Mouse (Mus musculus): ENCODE results near the gene Dppa2.

The Dppa2 gene

DNA sequence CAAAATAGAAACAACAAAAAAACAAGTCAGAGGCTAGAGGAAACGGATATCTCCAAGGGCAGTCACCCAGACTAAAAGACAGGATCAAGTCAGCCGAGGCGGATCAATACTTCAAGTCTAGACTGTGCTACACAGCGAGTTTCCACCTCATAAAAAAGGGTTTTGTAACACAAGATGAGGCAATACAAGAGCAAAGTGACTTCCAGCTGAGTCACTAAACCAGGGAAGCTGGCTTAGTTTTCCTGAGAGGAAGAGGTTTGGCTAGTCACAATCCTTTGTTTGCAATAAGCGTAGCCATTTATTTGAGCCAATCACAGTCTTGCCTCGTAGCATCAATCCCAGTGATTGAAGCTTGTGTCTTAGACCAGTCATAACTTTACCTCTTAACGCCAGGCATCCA lies at the start of gene Dppa2:
Dppa2 (plus strand) TSS at position 400 of the 400 bp plus-strand sequence.
- DNase-seq (ENCODE audit: low read depth, low spot score), result peak; percentile 98

DNA sequence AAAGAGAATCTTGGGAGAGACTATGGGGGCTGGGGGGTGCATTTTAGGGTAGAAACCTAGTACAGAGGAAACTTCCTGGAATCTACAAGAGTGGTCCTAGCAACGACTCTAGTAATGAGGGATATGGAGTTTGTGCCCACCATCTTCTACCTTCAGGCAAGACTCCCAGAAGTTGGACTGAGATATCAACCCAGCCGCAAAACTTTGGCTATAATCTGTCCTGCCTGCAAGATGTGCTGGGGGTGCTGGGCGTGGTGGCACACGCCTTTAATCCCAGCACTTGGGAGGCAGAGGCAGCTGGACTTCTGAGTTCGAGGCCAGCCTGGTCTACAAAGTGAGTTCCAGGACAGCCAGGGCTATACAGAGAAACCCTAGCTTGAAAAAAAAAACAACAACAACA lies 49.1 kb upstream of the Dppa2 start:
- no peak for DNase-seq (ENCODE audit: low read depth, low spot score)

DNA sequence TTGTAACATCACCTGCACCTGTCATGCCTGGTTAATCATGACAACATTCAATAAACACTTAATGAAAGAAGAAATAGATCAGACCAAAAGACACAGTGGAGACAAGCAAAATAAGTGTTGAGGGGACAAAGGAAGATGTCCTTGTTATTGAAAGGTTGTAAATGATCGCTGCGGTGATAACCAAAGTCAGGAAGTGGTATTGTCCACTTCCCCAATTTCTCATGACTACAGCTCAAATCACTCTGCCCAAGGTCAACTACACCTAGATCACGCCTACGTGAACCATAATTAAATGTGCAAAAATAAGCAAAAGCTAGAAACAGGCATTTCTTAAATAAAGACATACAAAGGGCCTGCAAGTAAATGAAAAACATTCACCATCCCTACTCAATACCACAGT lies 44.2 kb upstream of the Dppa2 start:
- no peak for DNase-seq (ENCODE audit: low read depth, low spot score)

DNA sequence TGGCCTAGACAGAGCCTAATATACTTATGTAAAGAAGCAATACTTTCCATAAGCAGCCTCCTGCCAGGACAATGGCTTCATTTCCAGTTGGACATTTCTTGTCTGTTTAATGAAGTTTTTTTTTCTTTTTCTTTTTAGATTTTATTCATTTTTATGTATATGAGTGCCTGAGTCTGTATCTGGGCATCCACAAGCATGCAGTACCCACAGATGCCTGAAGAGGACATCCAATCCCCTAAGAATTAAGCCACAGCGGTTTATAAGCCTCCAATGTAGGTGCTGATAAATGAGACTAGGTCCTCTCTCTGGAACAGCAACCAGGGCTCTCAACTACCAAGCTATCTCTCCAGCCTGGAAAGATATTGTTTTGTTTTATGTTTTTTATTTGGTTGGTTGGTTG lies 40.8 kb upstream of the Dppa2 start:
- DNase-seq (ENCODE audit: low read depth, low spot score), result peak; percentile 44

DNA sequence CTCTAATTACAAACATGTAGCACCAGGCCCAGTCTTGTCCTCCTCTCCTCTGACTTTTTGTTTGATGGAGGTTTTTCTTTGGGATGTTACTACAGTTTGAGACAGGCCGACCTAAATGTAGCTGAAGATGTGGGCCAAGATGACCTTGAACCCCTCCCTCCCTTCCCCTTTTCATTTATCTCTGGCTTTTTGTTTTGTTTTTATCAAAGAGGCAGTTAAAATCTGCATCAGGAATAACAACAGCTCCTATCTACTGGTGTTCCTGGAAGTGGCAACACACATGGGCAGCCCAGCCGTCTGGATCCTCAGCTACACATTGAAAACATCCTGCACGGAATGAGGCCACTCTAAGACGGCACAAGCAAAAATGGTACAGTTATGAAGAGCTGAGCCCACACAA lies 37.9 kb upstream of the Dppa2 start:
- no peak for DNase-seq (ENCODE audit: low read depth, low spot score)

DNA sequence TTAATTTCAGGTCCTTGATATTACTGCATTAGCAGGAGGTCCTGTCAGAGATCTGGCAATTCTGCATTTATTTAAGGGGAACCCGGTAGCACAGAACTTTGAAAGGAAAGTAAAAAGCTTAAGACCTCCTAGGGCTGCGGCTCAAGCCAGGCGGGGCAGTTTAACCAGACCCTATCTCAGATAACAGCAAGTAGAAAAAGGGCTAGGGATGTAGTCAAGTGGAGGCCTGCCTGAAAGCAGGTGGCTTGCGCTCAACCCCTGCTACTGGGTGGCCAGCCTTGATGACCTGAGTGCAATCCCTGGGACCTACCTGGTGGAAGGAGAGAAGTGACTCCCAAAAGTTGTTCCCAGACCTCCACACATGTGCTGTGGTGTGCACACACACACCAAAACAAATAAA lies 26.8 kb upstream of the Dppa2 start:
- no peak for DNase-seq (ENCODE audit: low read depth, low spot score)

DNA sequence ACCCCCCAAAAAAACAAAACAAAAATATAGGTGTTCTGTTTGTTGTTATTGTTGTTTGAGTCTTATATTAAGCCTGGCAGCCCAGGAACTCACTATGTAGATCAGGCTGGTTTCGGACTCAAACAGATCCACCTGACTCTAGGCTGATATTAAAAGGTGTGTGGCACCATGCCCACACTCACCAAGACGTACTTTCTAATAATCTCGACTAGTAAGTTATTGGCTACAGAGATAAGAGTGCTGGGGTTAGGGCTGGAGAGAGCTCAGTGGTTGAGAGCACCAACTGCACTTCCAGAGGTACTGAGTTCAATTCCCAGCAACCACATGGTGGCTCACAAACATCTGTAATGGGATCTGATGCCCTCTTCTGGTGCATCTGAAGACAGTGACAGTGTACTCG lies 22.8 kb upstream of the Dppa2 start:
- no peak for DNase-seq (ENCODE audit: low read depth, low spot score)

DNA sequence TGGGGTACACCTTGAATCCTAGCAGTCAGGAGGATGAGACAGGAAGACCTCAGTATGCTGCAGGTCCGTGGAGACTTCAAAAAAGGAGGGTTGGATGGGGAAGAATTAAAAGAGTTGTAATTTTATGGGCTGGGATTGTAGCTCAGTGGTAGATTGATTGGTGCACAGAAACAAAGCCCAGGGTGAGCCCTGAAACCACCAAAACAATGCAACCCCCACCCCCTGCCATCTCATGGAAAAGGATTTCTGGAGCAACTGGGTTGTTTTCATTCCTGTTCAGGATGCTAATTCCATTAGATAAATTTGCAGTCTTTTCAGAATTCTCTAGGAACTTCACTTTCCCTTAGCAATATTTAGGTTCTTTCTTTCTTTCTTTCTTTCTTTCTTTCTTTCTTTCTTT lies 20.9 kb upstream of the Dppa2 start:
- DNase-seq (ENCODE audit: low read depth, low spot score), result peak; percentile 92

DNA sequence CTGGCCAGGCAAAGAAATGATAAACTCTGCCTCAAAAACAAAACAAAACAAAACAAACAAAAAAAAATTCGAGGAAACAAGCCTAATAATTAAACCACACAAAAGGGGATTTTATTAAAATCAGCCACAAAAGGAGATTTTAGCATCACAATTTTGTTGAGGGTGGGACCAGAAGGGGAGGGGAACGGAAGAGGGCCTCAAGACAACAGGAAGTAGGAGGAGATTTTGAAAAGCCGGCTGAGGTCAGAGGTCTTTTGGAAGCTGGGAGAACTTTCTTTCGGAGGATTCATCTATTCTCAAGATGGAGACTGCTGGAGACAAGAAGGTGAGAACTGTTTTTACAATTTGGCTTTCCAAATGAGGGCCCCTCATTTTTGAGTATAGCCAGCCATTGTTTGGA lies 20.2 kb upstream of the Dppa2 start, which contains the start of gene Dppa4:
Dppa4 (plus strand) TSS at position 217 of the 400 bp plus-strand sequence.
- DNase-seq (ENCODE audit: low read depth, low spot score), result peak; percentile 93

DNA sequence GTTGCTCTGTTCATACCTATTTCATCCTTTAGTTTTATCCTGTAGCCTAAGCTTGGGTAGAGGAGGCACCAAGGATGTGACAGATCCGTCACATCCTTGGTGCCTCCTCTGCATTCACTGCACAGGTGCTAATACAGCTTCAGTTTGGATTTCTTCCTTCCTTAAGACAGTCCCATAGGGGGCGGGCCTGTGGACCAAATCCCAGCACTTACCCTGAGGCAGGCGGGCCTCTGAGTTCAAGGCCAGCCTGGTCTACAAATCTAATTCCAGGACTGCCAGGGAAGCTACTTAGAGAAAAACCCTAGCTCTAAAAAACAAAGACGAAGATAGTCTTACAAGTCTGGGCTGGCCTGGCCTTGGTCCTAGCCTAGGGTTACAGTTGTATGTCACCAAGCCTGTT lies 18.2 kb upstream of the Dppa2 start:
- DNase-seq (ENCODE audit: low read depth, low spot score), result peak; percentile 50

DNA sequence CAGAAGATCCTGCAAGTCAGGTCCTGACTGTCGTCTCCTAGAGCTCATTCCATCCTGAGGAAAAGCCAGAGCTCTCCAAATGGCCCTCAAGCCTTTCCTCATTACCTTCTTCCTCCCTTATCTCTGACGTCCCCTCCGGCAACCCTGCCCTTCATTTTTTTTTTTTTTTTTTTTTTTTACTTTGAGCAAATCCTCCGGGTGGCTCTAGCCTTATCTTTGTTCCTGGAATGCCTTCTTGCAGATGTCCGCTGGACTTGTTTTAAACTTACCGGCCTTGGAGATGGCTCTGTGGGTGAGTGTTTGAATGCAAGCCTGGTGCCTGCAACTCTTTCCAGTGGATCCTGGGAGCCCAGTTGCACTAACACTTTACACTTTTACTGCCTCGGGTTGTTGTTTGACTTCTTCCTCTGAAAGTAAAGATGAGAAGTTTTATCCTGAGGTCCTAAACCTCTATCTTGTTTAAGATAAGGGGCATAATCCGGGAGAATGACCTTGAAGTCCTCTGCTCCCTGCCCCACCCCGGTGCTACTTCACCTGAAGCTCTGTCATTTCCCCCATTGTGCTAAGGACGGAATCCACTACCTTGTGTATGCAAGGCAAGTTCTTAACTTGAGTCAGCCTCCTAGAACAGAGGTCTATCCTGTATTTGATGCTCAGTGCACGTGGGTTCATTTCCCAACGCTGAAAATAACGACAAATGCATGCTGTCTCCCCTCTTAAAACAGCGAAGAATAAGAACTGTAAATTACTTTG lies 6.1 kb upstream of the Dppa2 start:
- DNase-seq (ENCODE audit: low read depth, low spot score), result no peak

DNA sequence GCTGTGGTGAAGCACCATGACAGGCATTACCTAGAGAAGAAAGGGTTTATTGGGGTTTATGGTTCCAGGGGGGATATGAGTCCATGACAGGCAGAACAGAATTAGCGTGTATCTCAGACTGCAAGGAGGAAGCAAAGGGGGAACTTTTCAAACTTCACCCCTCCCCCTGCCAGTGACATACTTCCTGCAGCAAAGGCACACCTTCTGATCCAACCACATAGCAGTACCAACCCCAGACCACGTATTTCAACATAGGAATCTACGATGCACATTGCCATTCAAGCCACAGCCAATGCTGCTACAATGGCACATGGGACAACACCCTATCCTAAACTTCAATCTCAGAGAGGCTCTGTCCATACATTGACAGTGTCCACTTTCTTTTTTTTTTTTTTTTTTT lies 3.8 kb upstream of the Dppa2 start:
- DNase-seq (ENCODE audit: low read depth, low spot score), result no peak

DNA sequence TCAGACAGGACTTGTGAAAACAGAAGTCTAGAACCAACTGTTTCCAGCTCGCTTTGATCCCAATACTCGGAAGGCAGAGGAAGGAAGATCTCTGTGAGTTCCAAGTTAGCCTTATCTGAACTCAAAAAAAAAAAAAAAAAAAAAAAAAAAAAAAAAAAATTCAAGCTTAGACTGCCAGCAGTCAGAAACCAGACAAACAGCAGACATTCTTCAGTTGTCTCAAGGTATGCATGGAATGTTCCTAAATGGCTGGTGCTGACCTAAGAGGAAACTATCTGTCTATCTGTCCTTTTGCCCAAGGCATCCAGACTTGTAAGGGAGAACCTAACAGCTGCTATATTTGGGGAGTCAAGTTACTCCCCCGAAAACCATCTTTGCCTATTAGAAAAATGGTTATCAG lies 275 bp downstream of the Dppa2 start:
- peak; percentile 79 for DNase-seq (ENCODE audit: low read depth, low spot score)

DNA sequence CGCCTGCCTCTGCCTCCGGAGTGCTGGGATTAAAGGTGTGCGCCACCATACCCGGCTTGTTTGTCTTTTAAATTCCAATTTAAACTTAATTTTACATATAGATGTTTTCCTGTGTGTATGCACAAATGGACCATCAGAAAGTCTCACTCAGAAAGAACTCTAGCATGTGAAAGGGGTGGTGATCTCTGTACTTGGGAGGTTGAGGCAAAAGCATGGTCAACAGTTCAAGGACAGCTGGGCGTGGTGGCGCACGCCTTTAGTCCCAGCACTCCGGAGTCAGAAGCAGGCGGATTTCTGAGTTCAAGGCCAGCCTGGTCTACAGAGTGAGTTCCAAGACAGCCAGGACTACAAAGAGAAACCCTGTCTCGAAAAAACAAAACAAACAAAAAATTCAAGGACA lies 5.2 kb downstream of the Dppa2 start:
- DNase-seq (ENCODE audit: low read depth, low spot score), result peak; percentile 97

DNA sequence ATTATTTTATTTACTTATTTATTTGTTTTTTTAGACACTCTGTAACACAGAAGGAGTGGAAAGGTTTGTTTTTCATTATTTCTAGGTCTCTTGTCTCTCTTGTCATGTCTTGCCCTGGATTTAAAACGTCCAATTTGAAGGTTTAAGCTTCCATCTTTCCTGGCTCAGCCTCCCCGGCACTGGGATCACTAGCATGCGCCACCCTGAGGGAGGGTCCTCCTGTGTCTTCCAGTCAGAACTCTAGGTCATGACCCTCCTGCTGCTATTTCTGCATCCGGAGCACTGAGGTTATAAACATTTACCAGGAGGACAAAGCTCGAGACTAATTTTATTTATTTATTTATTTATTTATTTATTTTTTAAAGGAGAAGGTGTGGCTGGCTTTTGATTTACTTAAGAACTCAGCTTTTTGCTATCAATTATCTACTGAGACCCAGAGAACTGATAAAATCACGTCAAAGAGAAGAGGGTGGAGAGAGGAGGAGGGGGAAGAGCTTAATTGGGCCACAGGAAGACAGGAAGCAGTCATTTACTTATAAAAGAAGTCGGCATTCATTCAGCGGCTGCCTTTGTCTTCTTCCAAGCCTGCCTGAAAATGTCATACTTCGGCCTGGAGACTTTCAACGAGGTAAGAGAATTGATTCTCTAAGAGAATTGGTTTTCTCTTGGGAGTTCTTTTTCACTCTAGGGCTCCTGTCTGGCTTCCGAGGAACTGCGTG lies 6.4 kb downstream of the Dppa2 start:
- DNase-seq (ENCODE audit: low read depth, low spot score), result peak; percentile 96

DNA sequence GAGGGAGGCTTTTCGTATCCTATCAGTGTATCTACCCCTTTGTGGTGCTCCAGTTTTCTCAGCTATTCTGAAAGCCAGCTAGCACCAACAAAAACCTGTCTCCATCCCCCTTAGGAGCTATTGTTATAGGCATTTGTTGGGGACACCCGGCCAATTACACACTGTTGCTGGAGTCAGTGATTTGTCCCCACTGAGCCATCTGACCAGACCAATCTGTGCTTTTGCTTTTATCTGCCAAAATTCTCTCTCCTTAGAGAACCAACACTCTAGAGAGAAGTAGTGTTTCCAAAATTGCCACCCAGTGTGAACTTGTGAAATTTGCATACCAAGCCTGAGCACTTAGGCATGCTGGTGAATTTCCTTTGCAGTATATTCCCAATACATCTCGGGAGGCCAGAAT lies 11.6 kb downstream of the Dppa2 start:
- no peak for DNase-seq (ENCODE audit: low read depth, low spot score)

DNA sequence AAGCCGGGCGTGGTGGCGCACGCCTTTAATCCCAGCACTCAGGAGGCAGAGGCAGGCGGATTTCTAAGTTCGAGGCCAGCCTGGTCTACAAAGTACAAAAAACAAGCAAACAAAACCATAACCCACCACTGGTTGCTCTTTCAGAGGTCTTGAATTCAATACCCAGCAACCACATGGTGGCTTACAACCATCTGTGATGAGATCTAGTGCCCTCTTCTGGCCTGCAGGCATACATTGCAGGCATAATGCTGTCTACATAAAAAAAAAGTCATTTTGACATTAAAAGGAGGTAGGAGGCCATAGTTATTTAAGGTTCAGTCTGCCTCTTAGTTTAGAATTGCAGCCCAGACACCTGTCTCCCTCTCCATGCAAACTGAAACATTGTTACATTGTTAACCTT lies 17.1 kb downstream of the Dppa2 start:
- DNase-seq (ENCODE audit: low read depth, low spot score), result peak; percentile 82

DNA sequence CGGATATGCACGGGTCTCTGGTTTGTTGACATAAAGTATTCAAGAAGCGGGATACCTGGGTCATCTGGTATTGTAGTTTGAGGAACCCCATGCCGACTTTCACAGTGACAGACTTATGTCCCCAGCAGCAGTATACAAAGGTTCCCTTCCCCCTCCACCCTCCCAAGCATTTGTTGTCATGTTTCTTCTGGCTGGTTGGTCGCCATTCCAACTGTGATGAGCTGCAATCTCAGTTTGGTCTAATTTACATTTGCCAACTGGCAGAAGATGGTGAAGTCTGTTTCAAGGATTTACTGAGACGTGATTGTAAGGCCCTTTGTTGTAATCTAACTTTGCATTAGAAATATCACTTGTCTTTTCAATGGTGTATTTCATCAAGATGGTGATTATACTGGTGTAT lies 19.4 kb downstream of the Dppa2 start:
- no peak for DNase-seq (ENCODE audit: low read depth, low spot score)

DNA sequence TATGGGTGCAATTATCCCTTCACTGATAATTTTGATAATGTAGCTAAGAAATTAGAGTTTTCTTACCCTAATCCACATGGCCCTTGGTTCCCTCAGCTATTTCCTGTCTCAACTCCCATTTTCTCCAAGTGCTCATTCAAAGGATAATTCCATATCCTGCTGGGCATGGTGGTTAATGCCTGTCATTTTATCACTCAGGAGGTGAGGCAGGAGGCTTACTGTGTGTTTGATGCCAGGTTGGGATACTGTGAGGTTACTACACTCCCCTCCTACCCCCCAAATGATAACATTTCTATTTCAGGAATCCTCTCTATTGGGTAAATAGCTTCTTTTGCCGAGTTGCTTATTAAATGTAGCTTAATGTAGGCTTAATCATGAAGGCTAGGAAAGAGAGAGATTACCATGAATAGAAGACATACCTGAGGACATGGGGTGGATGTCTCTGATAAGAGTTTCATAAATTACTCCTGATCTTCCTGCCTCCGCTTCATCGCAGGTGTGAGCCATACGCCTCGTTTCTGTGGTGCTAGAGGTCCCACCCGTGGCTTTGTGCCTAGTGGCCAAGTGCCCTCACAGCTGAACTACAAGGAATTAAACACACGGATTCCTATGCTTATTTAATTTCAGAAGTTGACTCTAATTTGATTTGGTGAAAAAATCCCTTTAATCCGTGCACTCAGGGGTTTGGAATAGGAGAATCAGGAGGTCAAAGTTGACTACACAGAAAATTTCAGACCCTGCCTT lies 20.1 kb downstream of the Dppa2 start:
- no peak for DNase-seq (ENCODE audit: low read depth, low spot score)

DNA sequence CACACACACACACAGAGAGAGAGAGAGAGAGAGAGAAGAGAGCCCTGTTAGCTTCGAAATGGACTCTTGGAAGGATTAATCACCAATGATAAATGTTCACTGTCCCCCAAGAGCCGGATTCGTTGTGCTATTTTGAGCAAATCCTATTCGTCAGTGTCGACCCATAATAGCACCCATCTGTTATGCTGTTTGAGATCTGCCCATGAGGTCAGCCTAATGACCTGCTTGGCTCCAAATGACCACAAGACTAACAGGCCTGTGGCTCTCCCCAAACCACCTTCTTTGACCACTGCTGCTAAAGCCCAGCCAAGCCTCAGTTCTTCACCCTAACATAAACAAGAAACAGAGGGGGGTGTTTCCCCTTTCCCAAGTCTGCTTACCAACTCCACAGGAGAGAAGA lies 23.2 kb downstream of the Dppa2 start:
- DNase-seq (ENCODE audit: low read depth, low spot score), result no peak

DNA sequence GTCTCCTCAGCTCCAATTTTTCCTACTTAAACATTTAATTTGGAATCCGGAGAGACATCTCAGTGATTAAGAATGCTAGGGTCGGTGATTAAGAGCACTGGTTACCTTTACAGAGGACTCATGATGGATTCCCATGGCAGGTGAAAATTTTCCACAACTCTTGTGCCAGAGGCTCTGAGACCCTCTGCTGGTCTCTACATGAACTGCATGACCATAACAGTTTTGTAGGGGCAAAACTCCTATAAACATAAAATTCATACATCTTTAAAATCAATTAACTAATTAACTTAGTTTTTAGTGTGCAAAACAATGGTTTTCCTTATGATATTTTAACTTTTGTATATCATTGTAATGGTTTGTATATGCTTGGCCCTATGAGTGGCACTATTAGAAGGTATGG lies 24.7 kb downstream of the Dppa2 start:
- DNase-seq (ENCODE audit: low read depth, low spot score), result peak; percentile 49

DNA sequence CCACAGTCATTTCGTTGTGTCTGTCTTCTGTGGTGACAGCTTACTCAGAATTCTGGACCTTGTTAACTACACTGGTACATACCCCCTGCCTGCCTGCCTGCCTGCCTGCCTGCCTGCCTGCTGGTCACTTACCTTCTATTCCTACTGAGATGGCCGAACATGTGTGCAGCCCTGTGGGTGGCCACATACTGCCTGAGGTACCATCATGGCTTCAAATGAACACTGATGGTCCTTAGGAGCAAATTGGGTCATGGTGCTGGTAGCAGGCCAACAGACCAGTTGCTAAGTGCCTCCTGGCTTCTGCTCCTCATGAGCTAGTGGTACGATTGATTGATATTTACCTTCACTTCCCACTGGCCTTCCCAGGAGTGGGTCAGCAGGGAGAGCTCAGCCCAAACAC lies 28.1 kb downstream of the Dppa2 start:
- DNase-seq (ENCODE audit: low read depth, low spot score), result no peak

DNA sequence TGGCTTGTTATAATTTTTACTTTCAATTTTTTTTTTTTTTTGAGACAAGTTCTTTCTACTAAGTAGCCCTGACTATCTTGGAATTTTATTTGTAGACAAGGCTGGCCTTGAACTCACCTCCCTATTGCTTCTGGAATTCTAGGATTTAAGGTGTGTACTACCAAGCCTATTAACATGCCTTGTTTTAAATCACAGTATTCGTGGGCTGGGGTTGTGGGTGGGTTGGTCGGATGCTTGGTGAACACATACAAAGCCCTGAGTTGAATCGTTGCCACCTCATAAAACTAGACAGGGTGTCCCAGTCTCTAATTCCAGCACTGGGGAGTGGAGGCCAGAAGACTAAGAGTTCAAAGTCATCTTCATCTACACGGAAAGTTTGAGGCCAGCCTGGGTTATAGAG lies 31.6 kb downstream of the Dppa2 start:
- DNase-seq (ENCODE audit: low read depth, low spot score), result peak; percentile 74

Measured in R1 (cell line).